Mouse (Mus musculus) limb, embryonic 13.5 days (tissue): ENCODE results near the gene Gm9837. TPM values are rescaled to one million over a fixed set of nuclear protein-coding genes. Genes with fewer than 3 reads are reported as not detected.
"Not testable (repeated sequence)": the region's sequence is repeated elsewhere in the genome, so short reads cannot be mapped to it uniquely, and the experiment has no call there.

ENCODE experiments used
- ATAC-seq: fragments of 200-750 bp; cut with Nextera tagmentation; 2 replicates; pipeline ENCODE4 v1.8.0; 2017; ENCODE audit warnings: low read depth, moderate number of reproducible peaks, moderate TSS enrichment; ENCODE audit not compliant: low FRiP score
- H3K27ac ChIP-seq: fragments of 300-500 bp; sonication (generic); 2 replicates; pipeline ENCODE4 v1.5.1; 2015; ENCODE audit warnings: inconsistent platforms, mild to moderate bottlenecking, moderate library complexity
- H3K27me3 ChIP-seq: fragments of 300-500 bp; sonication (generic); 2 replicates; pipeline ENCODE4 v1.6.1; 2015; ENCODE audit warnings: mild to moderate bottlenecking, inconsistent platforms
- H3K36me3 ChIP-seq: fragments of 300-500 bp; sonication (generic); 2 replicates; pipeline ENCODE4 v1.6.1; 2015; ENCODE audit warnings: inconsistent platforms, mild to moderate bottlenecking, moderate library complexity
- H3K4me1 ChIP-seq: fragments of 300-500 bp; sonication (generic); 2 replicates; pipeline ENCODE4 v1.6.1; 2015; ENCODE audit warnings: inconsistent platforms
- H3K4me2 ChIP-seq: fragments of 300-500 bp; sonication (generic); replicated peaks from 2 replicates; pipeline ENCODE4 v1.6.1; 2015; ENCODE audit warnings: inconsistent platforms, mild to moderate bottlenecking, moderate library complexity
- H3K4me3 ChIP-seq: fragments of 300-500 bp; sonication (generic); 2 replicates; pipeline ENCODE4 v1.5.1; 2015; ENCODE audit warnings: moderate library complexity, mild to moderate bottlenecking, inconsistent platforms
- H3K9ac ChIP-seq: fragments of 300-500 bp; sonication (generic); 2 replicates; pipeline ENCODE4 v1.6.1; 2015; ENCODE audit warnings: mild to moderate bottlenecking, inconsistent platforms
- H3K9me3 ChIP-seq: fragments of 300-500 bp; sonication (generic); 2 replicates; pipeline ENCODE4 v1.6.1; 2016; ENCODE audit warnings: inconsistent platforms
- WGBS: fragments of 180-500 bp; shearing (Covaris S2); methylation state at CpG from one replicate; pipeline ENCODE4 v1.1.7; 2015; 5-methylcytosine and 5-hydroxymethylcytosine counted together
- polyA plus RNA-seq: library from polyadenylated mRNA; unstranded; fragments of >200 nt; fragmentation: Nextera tagmentation; extraction: Ambion mirVana; gene quantifications from 2 replicates; pipeline ENCODE4 v1.2.1, GENCODE M21; 2015

Gm9837 gene
- polyA plus RNA-seq, 1 experiment from 2014 or later: not detected

DNA sequence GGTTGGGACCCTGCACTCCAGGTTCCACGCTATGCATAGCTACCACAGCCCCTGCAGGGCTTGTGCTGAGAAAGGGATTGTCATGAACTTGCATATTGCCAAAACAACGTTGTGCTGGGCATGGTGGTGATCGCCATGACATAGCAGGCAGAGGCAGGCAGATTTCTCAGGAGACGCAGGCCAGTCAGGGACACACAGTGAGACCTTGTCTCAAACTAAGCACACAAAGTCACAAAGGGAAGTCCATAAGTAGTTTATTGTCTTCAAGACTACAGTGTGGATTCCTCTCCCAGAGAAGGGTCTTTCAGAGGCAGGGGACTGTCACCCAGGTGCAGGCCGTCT lies 41.6 kb downstream of the Gm9837 start:
- Histone ChIP-seq H3K9ac (no peak overlapping the region), H3K4me1 (peaks cover 14% of the 10 kb centered on the region), H3K36me3 (peaks cover 15% of the 10 kb centered on the region), H3K4me2 (no peak overlapping the region), H3K9me3 (no peaks in the 10 kb centered on the region), H3K27ac (no peak overlapping the region), H3K4me3 (no peak overlapping the region), H3K27me3 (no peaks in the 10 kb centered on the region)
- 94% methylated on average over 5 of the region's 5 CpGs for WGBS
- no peak for ATAC-seq

DNA sequence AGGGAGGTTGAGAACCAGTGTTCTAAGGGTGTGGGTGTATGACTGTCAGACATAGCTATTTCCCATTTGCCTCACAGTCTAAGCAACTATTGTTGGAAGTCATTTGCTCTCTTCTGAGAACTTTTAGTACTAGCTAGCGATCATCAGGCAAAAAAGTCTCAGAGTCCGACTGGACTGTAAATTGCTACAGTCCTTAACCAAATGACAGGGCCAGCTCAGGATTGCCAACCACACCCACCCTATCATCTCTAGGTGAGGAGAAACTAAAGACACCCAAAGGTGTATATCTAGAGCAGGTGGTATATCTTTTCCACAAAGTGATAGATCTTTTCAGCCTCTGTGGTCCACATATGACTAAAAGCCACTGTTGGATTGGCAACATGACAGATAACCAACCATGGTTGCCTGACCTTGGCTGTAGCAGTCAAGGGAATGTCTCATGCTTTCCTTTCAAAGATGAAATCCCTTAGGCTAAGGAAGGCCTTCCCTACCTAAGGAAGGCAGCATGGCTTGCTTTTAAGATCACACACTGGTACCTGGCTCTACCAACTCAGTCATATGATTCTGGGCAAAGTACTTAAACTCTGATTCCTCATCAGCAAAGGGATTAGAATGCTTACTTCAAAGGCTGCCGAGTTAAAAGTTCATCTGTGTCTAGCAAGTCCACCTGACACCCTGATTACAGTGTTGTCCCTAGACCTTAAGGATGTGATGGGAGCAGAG lies 42.1 kb downstream of the Gm9837 start:
- H3K4me2 ChIP-seq: no peak overlapping the region
- H3K9ac ChIP-seq: no peak overlapping the region
- no peaks in the 10 kb centered on the region for H3K9me3 ChIP-seq
- WGBS: 85% methylated on average over 3 of the region's 3 CpGs
- no peaks in the 10 kb centered on the region for H3K27me3 ChIP-seq
- no peak overlapping the region for H3K4me3 ChIP-seq
- H3K36me3 ChIP-seq: peaks cover 15% of the 10 kb centered on the region
- no peak for ATAC-seq
- no peak overlapping the region for H3K27ac ChIP-seq
- peaks cover 14% of the 10 kb centered on the region for H3K4me1 ChIP-seq

DNA sequence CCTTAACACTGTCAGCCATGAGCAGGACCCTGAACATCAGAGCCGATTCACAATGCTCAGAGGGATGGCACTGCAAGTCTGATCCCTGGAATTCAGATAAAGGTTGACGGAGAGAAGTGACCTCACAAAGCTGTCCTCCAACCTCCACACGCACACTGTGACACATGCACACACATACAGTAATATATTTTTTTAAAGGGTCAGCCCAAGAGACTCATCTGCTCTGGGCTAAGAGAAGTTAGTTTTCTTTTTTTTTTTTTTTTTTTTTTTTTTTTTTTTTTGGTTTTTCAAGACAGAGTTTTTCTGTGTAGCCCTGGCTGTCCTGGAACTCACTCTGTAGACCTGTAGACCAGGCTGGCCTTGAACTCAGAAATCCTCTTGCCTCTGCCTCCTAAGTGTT lies 43.4 kb downstream of the Gm9837 start:
- not testable (repeated sequence) for H3K4me3 ChIP-seq, H3K27ac ChIP-seq, ATAC-seq, H3K9ac ChIP-seq, H3K4me2 ChIP-seq, H3K9me3 ChIP-seq, H3K27me3 ChIP-seq
- H3K36me3 ChIP-seq: peaks cover 18% of the 10 kb centered on the region
- peaks cover 14% of the 10 kb centered on the region for H3K4me1 ChIP-seq
- WGBS: 72% methylated on average over 3 of the region's 3 CpGs

DNA sequence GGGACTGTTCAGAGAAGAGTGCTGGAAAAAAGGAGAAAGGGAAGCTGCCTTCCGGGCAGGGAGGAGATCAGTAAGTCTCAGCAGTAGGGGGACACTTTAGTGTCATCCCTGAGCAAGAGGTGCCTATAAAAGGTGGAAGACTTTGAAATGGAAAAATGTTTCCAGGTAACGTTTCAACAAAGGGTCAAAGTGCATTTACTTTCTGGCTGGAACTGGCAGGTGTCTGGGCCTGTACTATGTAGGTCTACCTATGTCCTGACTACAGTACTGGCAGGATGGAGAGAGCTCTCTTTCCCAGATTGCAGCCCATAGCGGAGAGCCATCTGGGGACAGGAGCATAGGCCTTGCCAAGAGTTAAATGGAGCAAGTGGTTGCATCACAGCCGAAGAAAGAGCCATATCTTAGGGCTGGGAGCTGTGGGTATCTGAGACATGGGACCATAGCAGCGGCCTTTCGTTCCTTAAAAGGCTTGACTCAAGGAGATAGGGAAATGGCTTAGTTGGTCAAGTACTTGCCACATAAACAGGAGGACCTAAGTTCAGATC lies 44.5 kb downstream of the Gm9837 start:
- WGBS: 84% methylated on average over 6 of the region's 6 CpGs
- H3K4me2 ChIP-seq: no peak overlapping the region
- H3K27ac ChIP-seq: no peak overlapping the region
- H3K9me3 ChIP-seq: no peaks in the 10 kb centered on the region
- H3K36me3 ChIP-seq: peaks cover 27% of the 10 kb centered on the region
- no peaks in the 10 kb centered on the region for H3K27me3 ChIP-seq
- no peak overlapping the region for H3K4me3 ChIP-seq
- no peak overlapping the region for H3K9ac ChIP-seq
- H3K4me1 ChIP-seq: peaks cover 10% of the 10 kb centered on the region
- no peak for ATAC-seq

DNA sequence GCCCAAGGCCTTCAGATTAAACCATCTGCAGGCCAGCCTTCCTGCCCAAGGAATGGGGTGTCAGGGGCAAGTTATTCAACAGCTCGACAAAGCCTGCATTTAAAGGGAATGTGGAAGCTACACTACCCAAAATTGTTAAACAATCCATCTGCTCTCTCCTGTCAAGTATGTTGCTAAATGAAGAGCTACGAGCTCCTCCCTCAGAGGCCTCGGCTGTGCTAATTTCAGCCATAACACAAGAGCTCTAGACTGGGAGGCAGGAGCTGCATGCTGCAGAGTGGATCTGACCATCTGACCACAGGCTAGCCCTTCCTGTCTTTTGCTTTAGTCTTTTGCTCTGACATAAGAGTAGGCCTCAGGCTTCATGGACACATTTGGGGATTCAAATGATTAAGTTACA lies 45.0 kb downstream of the Gm9837 start:
- WGBS: 76% methylated on average over 3 of the region's 3 CpGs
- H3K36me3 ChIP-seq: peaks cover 31% of the 10 kb centered on the region
- no peaks in the 10 kb centered on the region for H3K9me3 ChIP-seq
- H3K4me3 ChIP-seq: no peak overlapping the region
- H3K4me1 ChIP-seq: peaks cover 10% of the 10 kb centered on the region
- H3K9ac ChIP-seq: no peak overlapping the region
- no peak for ATAC-seq
- H3K27me3 ChIP-seq: no peaks in the 10 kb centered on the region
- H3K27ac ChIP-seq: no peak overlapping the region
- H3K4me2 ChIP-seq: no peak overlapping the region

DNA sequence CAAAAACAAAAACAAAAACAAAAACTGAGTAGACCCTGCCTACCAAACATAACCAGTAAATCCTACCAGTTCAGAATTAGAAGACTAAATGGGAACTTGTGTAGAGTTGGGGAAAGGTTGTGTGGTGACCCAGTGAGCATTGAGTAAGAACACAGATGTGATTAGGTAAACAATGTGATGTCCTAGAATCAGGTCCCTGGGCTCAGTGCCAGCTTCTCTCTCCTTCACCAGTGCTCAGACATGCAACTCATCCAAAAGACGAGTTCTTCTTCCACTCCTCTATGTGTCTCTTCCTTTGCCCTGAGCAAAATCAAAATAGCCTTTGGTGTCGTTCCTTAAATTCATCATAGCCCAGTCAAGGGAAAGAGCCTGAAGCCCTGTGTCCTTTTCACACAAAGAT lies 45.5 kb downstream of the Gm9837 start:
- H3K4me2 ChIP-seq: no peak overlapping the region
- no peak overlapping the region for H3K9ac ChIP-seq
- whole genome bisulfite sequencing: 83% methylated on average over 2 of the region's 2 CpGs
- H3K9me3 ChIP-seq: no peaks in the 10 kb centered on the region
- no peak for ATAC-seq
- no peak overlapping the region for H3K4me3 ChIP-seq
- peaks cover 35% of the 10 kb centered on the region for H3K36me3 ChIP-seq
- H3K27ac ChIP-seq: no peak overlapping the region
- peaks cover 6% of the 10 kb centered on the region for H3K4me1 ChIP-seq
- no peaks in the 10 kb centered on the region for H3K27me3 ChIP-seq

DNA sequence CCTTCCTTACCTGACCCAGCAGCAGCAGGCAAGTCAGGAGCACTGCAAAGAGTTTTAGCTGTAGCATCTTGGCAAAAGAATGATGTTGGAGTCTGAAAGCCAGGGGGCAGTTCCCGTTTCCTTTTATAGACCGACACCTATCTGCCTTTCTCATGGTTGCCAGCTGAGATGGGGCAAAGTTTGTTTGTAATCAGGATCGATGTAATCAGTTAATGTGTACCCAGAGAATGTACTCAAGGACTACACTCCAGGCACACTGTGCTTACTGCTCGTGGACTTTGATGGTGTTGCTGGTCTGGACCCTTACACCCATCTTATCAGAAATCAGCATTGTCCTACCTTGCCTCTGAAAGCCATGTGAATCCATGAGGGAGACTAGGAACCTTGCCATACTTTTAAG lies 47.2 kb downstream of the Gm9837 start, which contains the start of gene Leap2:
Leap2 (minus strand) TSS at position 135 of the 400 bp plus-strand sequence.
- no peak for ATAC-seq

More for the DNA sequence above, 47.2 kb downstream of the Gm9837 start, which contains the start of gene Leap2:
- Histone ChIP-seq H3K4me3 (no peak within 1 kb of the TSS), H3K9me3 (no peaks in the 10 kb centered on the region), H3K9ac (no peak within 1 kb of the TSS), H3K4me1 (no peaks in the 10 kb centered on the region), H3K27ac (no peak within 1 kb of the TSS), H3K36me3 (peaks cover 37% of the 10 kb centered on the region), H3K4me2 (no peak within 1 kb of the TSS), H3K27me3 (no peaks in the 10 kb centered on the region)
- 84% methylated on average over 4 of the region's 4 CpGs for WGBS

Other genes starting within 250 kb of the Gm9837 start
- 79.0 and 87.4 TPM in 2 replicates for gene Hspa4, start 170.0 kb downstream of the Gm9837 start, polyA plus RNA-seq
- gene Zcchc10, start 145.8 kb downstream of the Gm9837 start, polyA plus RNA-seq: 22.4 and 22.9 TPM in 2 replicates
- 48.3 and 54.6 TPM in 2 replicates for gene Aff4, start 119.6 kb downstream of the Gm9837 start, polyA plus RNA-seq
- gene Leap2, start 47.3 kb downstream of the Gm9837 start, polyA plus RNA-seq: 0.31 and 0.54 TPM in 2 replicates
- 449 and 478 TPM in 2 replicates for gene Uqcrq, start 39.6 kb downstream of the Gm9837 start, polyA plus RNA-seq
- gene Gdf9, start 39.5 kb downstream of the Gm9837 start, polyA plus RNA-seq: 1.6 TPM in 2 replicates
- gene Gm10447, start 13.4 kb downstream of the Gm9837 start, polyA plus RNA-seq: 0.18 and 0.29 TPM in 2 replicates
- gene Shroom1, start 13.3 kb downstream of the Gm9837 start, polyA plus RNA-seq: 7.9 TPM in 2 replicates
- gene Gm9945, start 9.7 kb upstream of the Gm9837 start, polyA plus RNA-seq: not detected in 2 replicates
- gene Sowaha, start 9.8 kb upstream of the Gm9837 start, polyA plus RNA-seq: 0.17 and 0.37 TPM in 2 replicates
- 39.2 and 42.5 TPM in 2 replicates for gene Sept8, start 48.8 kb upstream of the Gm9837 start, polyA plus RNA-seq
- gene Kif3a, start 96.9 kb upstream of the Gm9837 start, polyA plus RNA-seq: 105 and 112 TPM in 2 replicates
- gene Il4, start 148.2 kb upstream of the Gm9837 start, polyA plus RNA-seq: 1.9 and 2.2 TPM in 2 replicates
- gene Il13, start 164.2 kb upstream of the Gm9837 start, polyA plus RNA-seq: 0.15 TPM in 2 replicates
- gene Rad50, start 236.8 kb upstream of the Gm9837 start, polyA plus RNA-seq: 30.4 TPM in 2 replicates